9 mouse cellular contexts compared by ENCODE assay signal in genomic region chr9:60457359-60458210, GRCm38 (mm10).
DNase-seq lines count a peak whose midpoint lies in the region; ATAC-seq lines count a peak whose summit lies in the region.
"Had no signal": no experiment of that assay in that cellular context is flagged by ENCODE, and none has a peak within 500 bp of the region (broad histone marks: within the 10 kb centered on the region; RNA-seq: fewer than 3 reads in every experiment).

No protein-coding gene starts in this region.

- DNase-seq in embryonic facial prominence, embryonic 11.5 days (ENCODE audit: low spot score): peak; percentile 6
- DNase-seq in embryonic facial prominence, embryonic 10.5 days (ENCODE audit: low spot score): no peak
- no peak for DNase-seq in heart, embryonic 10.5 days (ENCODE audit: low spot score)
- peak; percentile 76 to 83 for DNase-seq in kidney, postnatal 4 days
- peak; percentile 77 to 85 for DNase-seq in right cerebral cortex, postnatal 10 days (ENCODE audit: low spot score in 2 of 2)
- no peak for DNase-seq in adipocyte (ENCODE audit: low spot score)
- DNase-seq in adrenal gland, adult 18-20 months (ENCODE audit: low spot score in 2 of 2): no peak

- H3K9me3 ChIP-seq in embryonic facial prominence, embryonic 11.5 days (replicated peaks; ENCODE audit: control insufficient read depth, low read length): no peaks in the 10 kb centered on the region
- no peaks in the 10 kb centered on the region for H3K9me3 ChIP-seq in embryonic facial prominence, embryonic 10.5 days
- no peaks in the 10 kb centered on the region for H3K9me3 ChIP-seq in embryonic facial prominence, embryonic 13.5 days
- H3K9me3 ChIP-seq in heart, embryonic 10.5 days: no peaks in the 10 kb centered on the region
- H3K9me3 ChIP-seq: limb, embryonic 12.5 days had no signal

- H3K4me1 ChIP-seq in embryonic facial prominence, embryonic 11.5 days (ENCODE audit: control insufficient read depth, insufficient read depth, low read length): no peaks in the 10 kb centered on the region
- H3K4me1 ChIP-seq in embryonic facial prominence, embryonic 10.5 days: peaks cover 35% of the 10 kb centered on the region
- peaks cover 31% of the 10 kb centered on the region for H3K4me1 ChIP-seq in embryonic facial prominence, embryonic 13.5 days
- H3K4me1 ChIP-seq in heart, embryonic 10.5 days: peaks cover 19% of the 10 kb centered on the region

- no peak overlapping the region for H3K9ac ChIP-seq in embryonic facial prominence, embryonic 11.5 days (replicated peaks; ENCODE audit: low read length)
- H3K9ac ChIP-seq in embryonic facial prominence, embryonic 13.5 days: no peak overlapping the region
- H3K9ac ChIP-seq: limb, embryonic 12.5 days had no signal

- no peaks in the 10 kb centered on the region for H3K27me3 ChIP-seq in embryonic facial prominence, embryonic 11.5 days (ENCODE audit: control insufficient read depth, insufficient read depth, low read length)
- peaks cover 8% of the 10 kb centered on the region for H3K27me3 ChIP-seq in embryonic facial prominence, embryonic 10.5 days (replicated peaks; ENCODE audit: low read depth, poor library complexity, severe bottlenecking)
- peaks cover 27% of the 10 kb centered on the region for H3K27me3 ChIP-seq in embryonic facial prominence, embryonic 13.5 days
- H3K27me3 ChIP-seq in heart, embryonic 10.5 days (ENCODE audit: insufficient read depth, poor library complexity, severe bottlenecking): no peaks in the 10 kb centered on the region

- no peak for ATAC-seq in embryonic facial prominence, embryonic 11.5 days (replicated peaks; ENCODE audit: insufficient number of reproducible peaks, low FRiP score, low TSS enrichment, low read depth)
- ATAC-seq in embryonic facial prominence, embryonic 13.5 days (ENCODE audit: insufficient number of reproducible peaks, insufficient read depth, low FRiP score, low TSS enrichment, low read depth): no peak

- no peak overlapping the region for H3K4me3 ChIP-seq in embryonic facial prominence, embryonic 11.5 days (ENCODE audit: low read depth, low read length)
- H3K4me3 ChIP-seq in embryonic facial prominence, embryonic 10.5 days: no peak overlapping the region
- no peak overlapping the region for H3K4me3 ChIP-seq in embryonic facial prominence, embryonic 13.5 days
- no peak overlapping the region for H3K4me3 ChIP-seq in heart, embryonic 10.5 days
- H3K4me3 ChIP-seq: limb, embryonic 12.5 days had no signal

- no peak overlapping the region for H3K4me2 ChIP-seq in embryonic facial prominence, embryonic 11.5 days (ENCODE audit: low read depth, low read length)
- peak overlapping the region; percentile 27; the same call in 1 of the 2 replicates for H3K4me2 ChIP-seq in embryonic facial prominence, embryonic 13.5 days
- H3K4me2 ChIP-seq: limb, embryonic 12.5 days had no signal

- 44% methylated on average over 18 of the region's 18 CpGs for WGBS in embryonic facial prominence, embryonic 11.5 days
- 39% methylated on average over 18 of the region's 18 CpGs for WGBS in embryonic facial prominence, embryonic 10.5 days
- 34% methylated on average over 18 of the region's 18 CpGs for WGBS in embryonic facial prominence, embryonic 13.5 days
- 63% methylated on average over 18 of the region's 18 CpGs for WGBS in heart, embryonic 10.5 days

- no peaks in the 10 kb centered on the region for H3K36me3 ChIP-seq in embryonic facial prominence, embryonic 11.5 days (replicated peaks; ENCODE audit: control insufficient read depth, insufficient read depth, low read depth, low read length)
- H3K36me3 ChIP-seq in embryonic facial prominence, embryonic 10.5 days (replicated peaks): no peaks in the 10 kb centered on the region
- no peaks in the 10 kb centered on the region for H3K36me3 ChIP-seq in embryonic facial prominence, embryonic 13.5 days
- H3K36me3 ChIP-seq in heart, embryonic 10.5 days: 0 out of 2 replicates have a peak, but pooled peaks cover 3% of the 10 kb centered on the region
- H3K36me3 ChIP-seq: limb, embryonic 12.5 days had no signal

- H3K27ac ChIP-seq in embryonic facial prominence, embryonic 11.5 days (replicated peaks; ENCODE audit: low read depth, low read length): no peak overlapping the region
- no peak overlapping the region for H3K27ac ChIP-seq in embryonic facial prominence, embryonic 10.5 days (replicated peaks)
- no peak overlapping the region for H3K27ac ChIP-seq in embryonic facial prominence, embryonic 13.5 days
- H3K27ac ChIP-seq in heart, embryonic 10.5 days: peak overlapping the region; percentile 26; the same call in 1 of the 2 replicates
- H3K27ac ChIP-seq: limb, embryonic 12.5 days had no signal

Comparison
In these comparisons a context has a peak if more than half of its experiments do, and no peak if none do; other contexts are left out.
1. DNase-seq: peak in embryonic facial prominence, embryonic 11.5 days (single experiment), kidney, postnatal 4 days (2 of 2) and right cerebral cortex, postnatal 10 days (2 of 2); none in embryonic facial prominence, embryonic 10.5 days (single experiment), heart, embryonic 10.5 days (single experiment), adipocyte (single experiment) and adrenal gland, adult 18-20 months (0 of 2).